Mouse (Mus musculus) CH12.LX (cell line): ENCODE data around the gene Nkx6-2. TPM values are rescaled to one million over a fixed set of nuclear protein-coding genes. Genes with fewer than 3 reads are reported as not detected.

Source experiments
- DNase-seq: peaks from one replicate; pipeline ENCODE4 v3.0.0-alpha.2; 2013; ENCODE audit errors: extremely low read depth
- H3K27ac ChIP-seq: 2 replicates; pipeline ENCODE4 v1.5.1; 2012; ENCODE audit warnings: low read depth, mild to moderate bottlenecking, control low read depth, moderate library complexity; ENCODE audit not compliant: insufficient read depth
- H3K27me3 ChIP-seq: replicated peaks from 2 replicates; pipeline ENCODE3; 2012; ENCODE audit warnings: inconsistent platforms
- H3K36me3 ChIP-seq, 2 experiments: replicated peaks in 1 of 2; 2 replicates each; pipeline versions ENCODE3 to v1.6.1; 2012; ENCODE audit warnings: inconsistent platforms in 1 of 2, low read length in 1 of 2, mild to moderate bottlenecking in 1 of 2, mixed read lengths in 1 of 2, moderate library complexity in 1 of 2; ENCODE audit not compliant: control insufficient read depth in 1 of 2, insufficient read depth in 1 of 2
- H3K4me1 ChIP-seq, 2 experiments: 2 replicates each; pipeline ENCODE4 v1.6.1; 2012; ENCODE audit warnings: inconsistent platforms in 1 of 2, moderate library complexity in 1 of 2; ENCODE audit not compliant: insufficient read depth in 2 of 2, control insufficient read depth in 1 of 2
- H3K4me2 ChIP-seq: 2 replicates; pipeline ENCODE4 v1.6.1; 2012; ENCODE audit warnings: low read depth, mild to moderate bottlenecking, control low read depth; ENCODE audit not compliant: poor library complexity, insufficient read depth, severe bottlenecking
- H3K4me3 ChIP-seq, 3 experiments: fragments of 150-350 bp in 1 of 3; sonication (generic) in 1 of 3; replicated peaks in 1 of 3; 2 replicates each; pipeline versions ENCODE3 to v1.5.1; 2011 to 2012; ENCODE audit warnings: low read depth in 2 of 3, low read length in 2 of 3, mild to moderate bottlenecking in 2 of 3, moderate library complexity in 2 of 3, control low read depth in 1 of 3, improper control_type of control experiment in 1 of 3, inconsistent platforms in 1 of 3, mixed read lengths in 1 of 3; ENCODE audit not compliant: poor library complexity in 1 of 3
- H3K79me2 ChIP-seq: replicated peaks from 2 replicates; pipeline ENCODE4 v1.6.1; 2012; ENCODE audit warnings: mild to moderate bottlenecking, moderate library complexity; ENCODE audit not compliant: control insufficient read depth, poor library complexity, insufficient read depth, severe bottlenecking; ENCODE audit errors: extremely low read depth
- H3K9ac ChIP-seq: 2 replicates; pipeline ENCODE4 v1.6.1; 2012; ENCODE audit warnings: low read depth, mild to moderate bottlenecking, control low read depth, moderate library complexity; ENCODE audit not compliant: insufficient read depth
- H3K9me3 ChIP-seq: replicated peaks from 2 replicates; pipeline ENCODE3; 2012; ENCODE audit warnings: low read length, inconsistent platforms, mixed read lengths
- BHLHE40 ChIP-seq: IDR thresholded peaks from 2 replicates; pipeline ENCODE4 v1.6.1; 2011; ENCODE audit warnings: mild to moderate bottlenecking, low read depth, low read length, improper control_type of control experiment
- CHD1 ChIP-seq: IDR thresholded peaks from 2 replicates; pipeline ENCODE4 v1.6.1; 2012; ENCODE audit warnings: low read depth, low read length, improper control_type of control experiment, inconsistent platforms
- CHD2 ChIP-seq: IDR thresholded peaks from 2 replicates; pipeline ENCODE4 v1.6.1; 2011; ENCODE audit warnings: low read length, improper control_type of control experiment
- E2F4 ChIP-seq: IDR thresholded peaks from 2 replicates; pipeline ENCODE4 v1.6.1; 2011; ENCODE audit warnings: low read depth, low read length, improper control_type of control experiment; ENCODE audit not compliant: insufficient replicate concordance
- ELF1 ChIP-seq: IDR thresholded peaks from 2 replicates; pipeline ENCODE4 v1.6.1; 2014; ENCODE audit warnings: low read depth, mild to moderate bottlenecking, inconsistent platforms, low read length, improper control_type of control experiment
- EP300 ChIP-seq: IDR thresholded peaks from 2 replicates; pipeline ENCODE4 v1.6.1; 2011; ENCODE audit warnings: low read length, improper control_type of control experiment
- ETS1 ChIP-seq: conservative IDR thresholded peaks from 2 replicates; pipeline ENCODE4 v1.6.1; 2012; ENCODE audit warnings: low read depth, mild to moderate bottlenecking, inconsistent platforms, low read length, improper control_type of control experiment, moderate library complexity
- GABPA ChIP-seq: IDR thresholded peaks from 2 replicates; pipeline ENCODE4 v1.6.1; 2012; ENCODE audit warnings: low read depth, low read length, improper control_type of control experiment, inconsistent platforms; ENCODE audit not compliant: insufficient replicate concordance
- JUN ChIP-seq: IDR thresholded peaks from 2 replicates; pipeline ENCODE4 v1.6.1; 2011; ENCODE audit warnings: low read depth, mild to moderate bottlenecking, low read length, improper control_type of control experiment, moderate library complexity; ENCODE audit not compliant: insufficient read depth
- KAT2A ChIP-seq: IDR thresholded peaks from 2 replicates; pipeline ENCODE4 v1.6.1; 2012; ENCODE audit warnings: low read length, improper control_type of control experiment, inconsistent platforms; ENCODE audit not compliant: insufficient replicate concordance
- MAFK ChIP-seq: IDR thresholded peaks from 2 replicates; pipeline ENCODE4 v1.6.1; 2011; ENCODE audit warnings: low read length, improper control_type of control experiment; ENCODE audit not compliant: insufficient replicate concordance
- MAX ChIP-seq: IDR thresholded peaks from 2 replicates; pipeline ENCODE4 v1.6.1; 2011; ENCODE audit warnings: low read length, improper control_type of control experiment
- MAZ ChIP-seq: IDR thresholded peaks from 2 replicates; pipeline ENCODE4 v1.6.1; 2012; ENCODE audit warnings: low read depth, mild to moderate bottlenecking, inconsistent platforms, low read length, improper control_type of control experiment, moderate library complexity
- MEF2A ChIP-seq: IDR thresholded peaks from 2 replicates; pipeline ENCODE4 v1.6.1; 2014; ENCODE audit warnings: low read depth, mild to moderate bottlenecking, inconsistent platforms, low read length, improper control_type of control experiment, borderline replicate concordance
- MYC ChIP-seq: IDR thresholded peaks from 2 replicates; pipeline ENCODE4 v1.6.1; 2011; ENCODE audit warnings: low read depth, mild to moderate bottlenecking, improper control_type of control experiment, low read length
- NELFE ChIP-seq: IDR thresholded peaks from 2 replicates; pipeline ENCODE4 v1.6.1; 2011; ENCODE audit warnings: low read depth, low read length, improper control_type of control experiment
- PAX5 ChIP-seq: IDR thresholded peaks from 2 replicates; pipeline ENCODE4 v1.6.1; 2012; ENCODE audit warnings: low read length, inconsistent platforms, mixed read lengths
- POLR2AphosphoS2 ChIP-seq: IDR thresholded peaks from 2 replicates; pipeline ENCODE4 v1.6.1; 2011; ENCODE audit warnings: low read depth, low read length, improper control_type of control experiment
- RAD21 ChIP-seq: IDR thresholded peaks from 2 replicates; pipeline ENCODE4 v1.6.1; 2011; ENCODE audit warnings: low read depth, mild to moderate bottlenecking, low read length, improper control_type of control experiment, moderate library complexity
- RCOR1 ChIP-seq: conservative IDR thresholded peaks from 2 replicates; pipeline ENCODE4 v1.6.1; 2012; ENCODE audit warnings: low read depth, mild to moderate bottlenecking, inconsistent platforms, low read length, improper control_type of control experiment
- TBP ChIP-seq: conservative IDR thresholded peaks from 2 replicates; pipeline ENCODE4 v1.6.1; 2011; ENCODE audit warnings: low read depth, low read length, improper control_type of control experiment
- TCF12 ChIP-seq: IDR thresholded peaks from 2 replicates; pipeline ENCODE4 v1.6.1; 2014; ENCODE audit warnings: low read depth, mild to moderate bottlenecking, inconsistent platforms, low read length, improper control_type of control experiment
- USF2 ChIP-seq: conservative IDR thresholded peaks from 2 replicates; pipeline ENCODE4 v1.6.1; 2011; ENCODE audit warnings: low read depth, low read length, improper control_type of control experiment
- ZC3H11A ChIP-seq: IDR thresholded peaks from 2 replicates; pipeline ENCODE4 v1.6.1; 2012; ENCODE audit warnings: low read depth, mild to moderate bottlenecking, inconsistent platforms, low read length, improper control_type of control experiment
- ZNF384 ChIP-seq: IDR thresholded peaks from 2 replicates; pipeline ENCODE4 v1.6.1; 2012; ENCODE audit warnings: low read depth, low read length, improper control_type of control experiment, inconsistent platforms
- dilution Hi-C: fragments of 300-500 bp; cut with MboI; formaldehyde crosslinking; loops from 2 replicates; pipeline ENCODE4 v1.14.3; 2020; ENCODE audit warnings: low sequenced_read_pairs; ENCODE audit not compliant: extremely low pct_unique_long_range_greater_than_20kb, extremely low pct_ligation_motif_present
- in situ Hi-C: fragments of 300-500 bp; cut with MboI; formaldehyde crosslinking; loops from 3 replicates; pipeline ENCODE4 v1.14.3; 2019; ENCODE audit warnings: low sequenced_read_pairs, low pct_ligation_motif_present, low pct_unique_long_range_greater_than_20kb, mixed read lengths
- polyA plus RNA-seq: library from polyadenylated mRNA; unstranded; fragments of >175 nt; gene quantifications from 2 replicates; pipeline ENCODE4 v1.2.1, GENCODE M21; 2012; ENCODE audit warnings: low read depth; ENCODE audit not compliant: insufficient read length
- total RNA-seq, 2 experiments: library from RNA; depleted of rRNA; stranded (reverse); fragments of 300-350 nt in 1 of 2; fragments of >200 nt in 1 of 2; gene quantifications; 2 replicates each; pipeline ENCODE4 v1.2.3; 2012 to 2014

Gene Nkx6-2
- total and polyA plus RNA-seq, 3 experiments = not detected

GRCm38 (mm10) chr7:139556746-139557526 is 25.7 kb downstream of the Nkx6-2 start:
- Histone ChIP-seq H3K4me3 (no peak overlapping the region), H3K36me3 (peaks cover 0 to 21% of the 10 kb centered on the region in 2 experiments), H3K4me2 (no peak overlapping the region), H3K27me3 (no peaks in the 10 kb centered on the region), H3K9ac (no peak overlapping the region), H3K79me2 (no peaks in the 10 kb centered on the region), H3K4me1 (0 out of 4 replicates have a peak, but pooled peaks cover 0 to 3% of the 10 kb centered on the region in 2 experiments), H3K9me3 (no peaks in the 10 kb centered on the region), H3K27ac (no peak overlapping the region)
- TF ChIP-seq MEF2A (no peak), USF2 (no peak), MAZ (no peak), CHD2 (no peak), EP300 (no peak), RAD21 (no peak), ZNF384 (no peak), NELFE (no peak), POLR2AphosphoS2 (no peak), ETS1 (no peak)
- in situ Hi-C loops = no loop called here
- dilution Hi-C loops = no loop called here
- no peak for DNase-seq

GRCm38 (mm10) chr7:139556331-139556730 is 26.3 kb downstream of the Nkx6-2 start:
- TF ChIP-seq USF2 (no peak), POLR2AphosphoS2 (no peak), MAFK (no peak), ZC3H11A (no peak), ZNF384 (no peak), TCF12 (no peak), MAZ (no peak), GABPA (no peak), TBP (no peak), JUN (no peak), KAT2A (no peak), BHLHE40 (no peak), PAX5 (no peak), MYC (no peak), ELF1 (no peak), CHD1 (no peak), RCOR1 (no peak), MAX (no peak), E2F4 (no peak)
- H3K4me1 ChIP-seq = 0 out of 4 replicates have a peak, but pooled peaks cover 0 to 3% of the 10 kb centered on the region in 2 experiments
- DNase-seq = no peak
- H3K4me3 ChIP-seq = no peak overlapping the region
- H3K79me2 ChIP-seq = no peaks in the 10 kb centered on the region
- H3K9ac ChIP-seq = no peak overlapping the region
- in situ Hi-C loops = no loop called here
- dilution Hi-C loops = no loop called here
- H3K36me3 ChIP-seq = peaks cover 0 to 21% of the 10 kb centered on the region in 2 experiments
- H3K27ac ChIP-seq = no peak overlapping the region
- no peaks in the 10 kb centered on the region for H3K27me3 ChIP-seq
- no peak overlapping the region for H3K4me2 ChIP-seq
- H3K9me3 ChIP-seq = no peaks in the 10 kb centered on the region
